Mouse (Mus musculus): Measurements from ENCODE around the gene Mns1. TPM values are rescaled to one million over a fixed set of nuclear protein-coding genes. Genes with fewer than 3 reads are reported as not detected.
"Not testable (repeated sequence)": the region's sequence is repeated elsewhere in the genome, so short reads cannot be mapped to it uniquely, and the experiment has no call there.

The Mns1 gene
- 29.3 and 30.6 TPM in 2 replicates for polyA plus RNA-seq (2016; fragmentation: Nextera tagmentation; extraction: Ambion mirVana)

- H3K9ac ChIP-seq, result peak within 1 kb of the TSS; percentile 57
- no peaks in the 10 kb centered on the region for H3K27me3 ChIP-seq
- peak within 1 kb of the TSS; percentile 63 for H3K4me3 ChIP-seq
- ATAC-seq (ENCODE audit: low FRiP score), result peak; percentile 99
- no peaks in the 10 kb centered on the region for H3K9me3 ChIP-seq (replicated peaks)
- 2% methylated on average over 43 of the region's 43 CpGs for WGBS
- peaks cover 4% of the 10 kb centered on the region; the same call in 1 of the 2 replicates for H3K36me3 ChIP-seq
- H3K27ac ChIP-seq, result 0 out of 2 replicates have a peak within 1 kb of the TSS, but pooled peaks have one; percentile 30
- peak within 1 kb of the TSS; percentile 91 for H3K4me2 ChIP-seq (replicated peaks)
- H3K4me1 ChIP-seq, result peaks cover 9% of the 10 kb centered on the region
Observed at GRCm38 (mm10) chr9:72437822-72438701, at the start of gene Mns1. Gene Mns1, plus strand, starts transcription at chr9:72438011.

DNA sequence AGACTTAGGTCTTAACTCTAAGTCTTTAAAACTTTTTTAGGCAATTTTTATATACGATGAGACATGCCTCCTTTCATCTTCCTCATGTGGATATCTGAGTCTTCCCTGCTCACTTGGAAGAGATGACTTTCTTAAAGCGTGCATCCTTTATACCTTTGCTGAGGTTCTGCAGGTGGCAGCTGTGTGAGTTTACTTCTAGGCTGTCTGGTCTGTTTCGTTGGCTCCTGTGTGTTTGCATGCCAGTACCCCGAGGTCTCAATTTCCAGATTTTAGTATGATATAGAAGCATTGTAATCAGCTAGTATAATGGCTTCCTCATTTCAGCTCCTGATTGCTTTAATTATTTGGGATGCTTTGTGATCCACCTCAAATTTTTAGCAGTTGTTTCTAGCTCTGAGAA lies 48.9 kb upstream of the Mns1 start:
- ATAC-seq (ENCODE audit: low FRiP score), result no peak
- no peak overlapping the region for H3K4me3 ChIP-seq
- no peak overlapping the region for H3K9ac ChIP-seq
- H3K4me1 ChIP-seq, result 0 out of 2 replicates have a peak, but pooled peaks cover 4% of the 10 kb centered on the region
- no peak overlapping the region for H3K27ac ChIP-seq
- H3K36me3 ChIP-seq, result no peaks in the 10 kb centered on the region
- WGBS, result 92% methylated on average over 4 of the region's 4 CpGs
- no peaks in the 10 kb centered on the region for H3K9me3 ChIP-seq (replicated peaks)
- no peaks in the 10 kb centered on the region for H3K27me3 ChIP-seq
- H3K4me2 ChIP-seq (replicated peaks), result no peak overlapping the region

DNA sequence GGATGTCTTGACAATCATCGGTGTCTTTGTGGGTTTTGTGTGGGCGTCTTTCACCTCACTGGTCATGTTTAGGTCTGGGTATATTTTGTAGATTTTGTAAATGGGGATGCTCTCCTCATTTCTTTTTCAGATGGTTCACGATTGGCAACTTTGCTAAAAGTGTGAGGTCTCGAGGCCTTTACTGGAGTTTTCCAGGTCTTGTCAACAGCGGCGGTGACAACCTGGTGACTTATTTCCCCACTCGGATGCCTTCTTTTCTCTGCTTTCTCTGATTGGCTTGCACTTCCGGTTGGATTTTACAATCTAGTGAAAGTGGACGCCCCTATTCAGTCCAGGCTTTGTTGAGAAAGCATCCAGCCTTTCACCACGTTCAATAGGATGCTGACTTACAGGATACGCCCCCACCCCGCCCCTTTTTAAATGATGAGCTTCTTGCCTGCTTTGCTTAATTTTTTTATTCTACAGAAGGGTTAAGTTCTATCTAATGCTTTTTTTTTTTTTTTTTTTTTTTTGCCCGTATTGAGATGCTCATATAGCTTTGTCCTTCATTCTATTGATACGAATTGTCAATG lies 48.3 kb upstream of the Mns1 start:
- no peak overlapping the region for H3K9ac ChIP-seq
- no peaks in the 10 kb centered on the region for H3K27me3 ChIP-seq
- H3K9me3 ChIP-seq (replicated peaks), result no peaks in the 10 kb centered on the region
- no peak overlapping the region for H3K27ac ChIP-seq
- no peak overlapping the region for H3K4me3 ChIP-seq
- peak overlapping the region; percentile 15; the same call in 1 of the 2 replicates for H3K4me2 ChIP-seq (replicated peaks)
- no peak for ATAC-seq (ENCODE audit: low FRiP score)
- H3K4me1 ChIP-seq, result 0 out of 2 replicates have a peak, but pooled peaks cover 4% of the 10 kb centered on the region
- H3K36me3 ChIP-seq, result no peaks in the 10 kb centered on the region
- 55% methylated on average over 14 of the region's 14 CpGs for WGBS

DNA sequence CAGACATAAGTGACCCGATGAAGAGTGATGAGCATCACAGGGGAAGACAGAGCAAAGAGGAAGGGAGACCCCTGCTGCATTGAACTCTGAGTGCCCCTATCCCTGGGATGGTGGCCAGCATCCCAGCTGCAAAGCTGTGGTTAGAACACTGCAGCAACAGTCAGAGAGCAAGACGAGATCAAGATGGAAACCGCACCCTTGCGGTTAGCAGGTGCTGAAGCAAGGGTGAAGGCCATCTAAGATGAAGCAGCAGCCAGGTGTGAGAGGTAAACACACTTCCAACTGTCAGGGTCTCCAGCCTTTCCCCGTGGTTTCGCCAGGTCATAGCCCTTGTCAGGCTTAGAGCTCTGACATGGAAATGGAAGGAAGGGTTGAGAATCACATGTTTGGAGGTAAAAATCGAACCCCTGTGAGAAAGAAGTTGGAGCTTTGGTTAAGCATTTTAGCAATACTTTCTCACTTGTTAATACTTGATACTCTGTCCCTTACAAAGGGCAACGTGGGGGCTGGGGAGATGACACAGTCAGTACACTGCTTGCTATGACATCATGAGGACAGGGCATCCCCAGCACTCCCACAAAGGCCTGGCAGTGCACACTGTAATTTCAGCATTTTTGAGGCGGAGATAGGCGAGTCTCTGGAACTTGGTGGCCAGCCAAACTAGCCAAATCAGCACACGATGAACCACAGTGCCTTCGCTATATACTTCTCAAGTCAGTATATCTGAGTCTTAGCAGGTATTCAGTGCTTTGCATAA lies 47.3 kb upstream of the Mns1 start:
- H3K9ac ChIP-seq, result no peak overlapping the region
- no peak overlapping the region for H3K27ac ChIP-seq
- no peaks in the 10 kb centered on the region for H3K9me3 ChIP-seq (replicated peaks)
- WGBS, result 82% methylated on average over 12 of the region's 12 CpGs
- H3K27me3 ChIP-seq, result no peaks in the 10 kb centered on the region
- 0 out of 2 replicates have a peak, but pooled peaks cover 4% of the 10 kb centered on the region for H3K4me1 ChIP-seq
- no peak for ATAC-seq (ENCODE audit: low FRiP score)
- no peak overlapping the region for H3K4me3 ChIP-seq
- H3K36me3 ChIP-seq, result no peaks in the 10 kb centered on the region
- no peak overlapping the region for H3K4me2 ChIP-seq (replicated peaks)

GRCm38 (mm10) chr9:72392686-72393085 lies 45.1 kb upstream of the Mns1 start:
- no peak overlapping the region for H3K9ac ChIP-seq
- H3K27me3 ChIP-seq, result no peaks in the 10 kb centered on the region
- H3K36me3 ChIP-seq, result no peaks in the 10 kb centered on the region
- no peak overlapping the region for H3K27ac ChIP-seq
- 0 out of 2 replicates have a peak, but pooled peaks cover 4% of the 10 kb centered on the region for H3K4me1 ChIP-seq
- no peaks in the 10 kb centered on the region for H3K9me3 ChIP-seq (replicated peaks)
- WGBS, result 76% methylated on average over 7 of the region's 7 CpGs
- ATAC-seq (ENCODE audit: low FRiP score), result no peak
- no peak overlapping the region for H3K4me3 ChIP-seq
- no peak overlapping the region for H3K4me2 ChIP-seq (replicated peaks)

- H3K27ac ChIP-seq, result no peak overlapping the region
- ATAC-seq (ENCODE audit: low FRiP score), result no peak
- no peak overlapping the region for H3K4me2 ChIP-seq (replicated peaks)
- H3K27me3 ChIP-seq, result no peaks in the 10 kb centered on the region
- H3K36me3 ChIP-seq, result no peaks in the 10 kb centered on the region
- WGBS, result 77% methylated on average over 15 of the region's 15 CpGs
- H3K9me3 ChIP-seq (replicated peaks), result no peaks in the 10 kb centered on the region
- 0 out of 2 replicates have a peak, but pooled peaks cover 4% of the 10 kb centered on the region for H3K4me1 ChIP-seq
- H3K4me3 ChIP-seq, result no peak overlapping the region
- H3K9ac ChIP-seq, result no peak overlapping the region
Observed at GRCm38 (mm10) chr9:72393238-72393637, 44.6 kb upstream of the Mns1 start.

DNA sequence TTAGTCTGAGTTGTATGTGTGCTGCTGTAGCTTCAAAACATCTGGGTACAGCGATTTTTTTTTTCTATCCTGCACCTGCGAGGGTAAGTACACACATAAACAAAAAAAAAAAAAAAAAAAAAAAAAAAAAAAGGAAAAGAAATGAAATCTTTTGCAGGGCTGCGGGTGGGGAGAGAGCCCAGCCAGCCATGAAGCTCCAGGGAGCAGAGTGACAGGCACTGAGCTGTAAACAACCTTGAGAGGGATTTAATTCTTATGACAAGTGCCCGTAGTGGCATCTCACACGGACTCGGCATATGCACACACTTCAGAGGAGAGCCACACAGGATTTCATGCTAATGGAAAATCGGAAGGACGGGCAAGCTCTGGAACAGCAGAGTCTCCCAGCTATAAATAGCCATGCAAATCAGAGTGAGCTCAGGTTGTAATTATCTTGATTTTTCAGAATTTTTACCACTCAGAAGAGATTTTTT lies 43.9 kb upstream of the Mns1 start:
- no peak overlapping the region for H3K27ac ChIP-seq

GRCm38 (mm10) chr9:72400121-72400520 lies 37.7 kb upstream of the Mns1 start:
- no peak overlapping the region for H3K4me2 ChIP-seq (replicated peaks)
- H3K36me3 ChIP-seq, result no peaks in the 10 kb centered on the region
- no peaks in the 10 kb centered on the region for H3K9me3 ChIP-seq (replicated peaks)
- H3K27me3 ChIP-seq, result no peaks in the 10 kb centered on the region
- no peak for ATAC-seq (ENCODE audit: low FRiP score)
- no peak overlapping the region for H3K9ac ChIP-seq
- 48% methylated on average over 4 of the region's 4 CpGs for WGBS
- no peaks in the 10 kb centered on the region for H3K4me1 ChIP-seq
- H3K27ac ChIP-seq, result no peak overlapping the region
- H3K4me3 ChIP-seq, result no peak overlapping the region

More for the DNA sequence above, 43.9 kb upstream of the Mns1 start:
- Histone ChIP-seq H3K9me3 (replicated peaks) (no peaks in the 10 kb centered on the region), H3K27me3 (no peaks in the 10 kb centered on the region), H3K9ac (no peak overlapping the region), H3K36me3 (no peaks in the 10 kb centered on the region), H3K4me1 (0 out of 2 replicates have a peak, but pooled peaks cover 4% of the 10 kb centered on the region), H3K4me2 (replicated peaks) (no peak overlapping the region), H3K4me3 (no peak overlapping the region)
- 66% methylated on average over 8 of the region's 8 CpGs for WGBS
- ATAC-seq (ENCODE audit: low FRiP score), result no peak

- not testable (repeated sequence) for ATAC-seq (ENCODE audit: low FRiP score); H3K36me3 ChIP-seq; H3K4me2 ChIP-seq (replicated peaks); H3K4me3 ChIP-seq; H3K9me3 ChIP-seq (replicated peaks); H3K27ac ChIP-seq; H3K27me3 ChIP-seq; H3K4me1 ChIP-seq; H3K9ac ChIP-seq
- WGBS, result 74% methylated on average over 4 of the region's 4 CpGs
Observed at GRCm38 (mm10) chr9:72401769-72402168, 36.0 kb upstream of the Mns1 start.

- no peaks in the 10 kb centered on the region for H3K36me3 ChIP-seq
- no peak overlapping the region for H3K27ac ChIP-seq
- H3K4me2 ChIP-seq (replicated peaks), result no peak overlapping the region
- H3K4me3 ChIP-seq, result no peak overlapping the region
- H3K27me3 ChIP-seq, result no peaks in the 10 kb centered on the region
- no peaks in the 10 kb centered on the region for H3K9me3 ChIP-seq (replicated peaks)
- ATAC-seq (ENCODE audit: low FRiP score), result no peak
- no peak overlapping the region for H3K9ac ChIP-seq
- WGBS, result 73% methylated on average over 6 of the region's 6 CpGs
- peaks cover 3% of the 10 kb centered on the region; the same call in 1 of the 2 replicates for H3K4me1 ChIP-seq
Observed at GRCm38 (mm10) chr9:72403421-72403820, 34.4 kb upstream of the Mns1 start.

DNA sequence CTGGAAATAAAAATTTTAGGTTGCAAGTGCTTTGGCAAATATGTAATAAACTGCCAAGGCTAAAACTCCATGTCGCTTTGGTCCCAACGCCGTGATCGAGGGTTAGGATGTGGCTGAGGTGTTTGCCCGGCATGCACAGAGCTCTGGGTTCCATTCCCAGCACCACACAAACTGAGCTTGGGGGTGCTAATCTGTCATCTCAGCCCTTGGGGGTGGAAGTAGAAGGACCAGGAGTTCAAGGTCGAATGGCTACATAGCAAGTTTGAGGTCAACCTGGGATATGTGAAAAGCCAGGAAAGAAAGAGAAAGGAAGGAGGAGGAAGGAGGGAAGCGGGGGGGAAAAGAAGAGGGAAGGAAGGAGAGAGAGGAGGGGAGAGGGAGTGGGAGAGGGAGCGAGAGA lies 33.4 kb upstream of the Mns1 start:
- 90% methylated on average over 8 of the region's 8 CpGs for WGBS
- no peaks in the 10 kb centered on the region for H3K36me3 ChIP-seq
- no peak overlapping the region for H3K4me2 ChIP-seq (replicated peaks)
- no peak overlapping the region for H3K4me3 ChIP-seq
- H3K27me3 ChIP-seq, result no peaks in the 10 kb centered on the region
- no peak overlapping the region for H3K27ac ChIP-seq
- no peaks in the 10 kb centered on the region for H3K9me3 ChIP-seq (replicated peaks)
- H3K9ac ChIP-seq, result no peak overlapping the region
- peaks cover 5% of the 10 kb centered on the region; the same call in 1 of the 2 replicates for H3K4me1 ChIP-seq
- ATAC-seq (ENCODE audit: low FRiP score), result no peak

GRCm38 (mm10) chr9:72404934-72405333 lies 32.9 kb upstream of the Mns1 start:
- Histone ChIP-seq H3K4me2 (replicated peaks) (no peak overlapping the region), H3K27me3 (no peaks in the 10 kb centered on the region), H3K36me3 (no peaks in the 10 kb centered on the region), H3K9me3 (replicated peaks) (no peaks in the 10 kb centered on the region), H3K4me1 (peaks cover 10% of the 10 kb centered on the region; the same call in 1 of the 2 replicates), H3K9ac (no peak overlapping the region), H3K4me3 (no peak overlapping the region), H3K27ac (no peak overlapping the region)
- 67% methylated on average over 3 of the region's 3 CpGs for WGBS
- no peak for ATAC-seq (ENCODE audit: low FRiP score)

All from hindbrain, embryonic 12.5 days (tissue).